Mouse (Mus musculus) MEL (cell line): ENCODE data around the gene Fgfr2. TPM values are rescaled to one million over a fixed set of nuclear protein-coding genes. Genes with fewer than 3 reads are reported as not detected.

ENCODE experiments used
- DNase-seq: peaks from one replicate; pipeline ENCODE4 v3.0.0; 2011; ENCODE audit warnings: low read depth, low spot score
- H3K27ac ChIP-seq: 2 replicates; pipeline ENCODE4 v1.5.1; 2012; ENCODE audit warnings: low read depth, mild to moderate bottlenecking, control low read depth, low read length, moderate library complexity; ENCODE audit not compliant: control insufficient read depth
- H3K27me3 ChIP-seq, 2 experiments: fragments of 150-350 bp in 1 of 2; sonication (generic) in 1 of 2; 2 replicates each; pipeline ENCODE4 v1.6.1; 2012; ENCODE audit warnings: low read length in 2 of 2, mild to moderate bottlenecking in 2 of 2, improper control_type of control experiment in 1 of 2, moderate library complexity in 1 of 2; ENCODE audit not compliant: insufficient read depth in 2 of 2, control insufficient read depth in 1 of 2
- H3K36me3 ChIP-seq, 2 experiments: 2 replicates each; pipeline ENCODE4 v1.6.1; 2012 to 2014; ENCODE audit warnings: low read length in 2 of 2, improper control_type of control experiment in 1 of 2, inconsistent platforms in 1 of 2, mild to moderate bottlenecking in 1 of 2; ENCODE audit not compliant: insufficient read depth in 2 of 2, control insufficient read depth in 1 of 2
- H3K4me1 ChIP-seq, 2 experiments: fragments of 150-350 bp in 1 of 2; sonication (generic) in 1 of 2; 2 replicates each; pipeline ENCODE4 v1.6.1; 2012; ENCODE audit warnings: low read length in 2 of 2, improper control_type of control experiment in 1 of 2, mild to moderate bottlenecking in 1 of 2; ENCODE audit not compliant: insufficient read depth in 2 of 2, control insufficient read depth in 1 of 2
- H3K4me3 ChIP-seq, 2 experiments: fragments of 150-350 bp in 1 of 2; sonication (generic) in 1 of 2; 2 replicates each; pipeline ENCODE4 v1.5.1; 2012; ENCODE audit warnings: low read depth in 2 of 2, low read length in 2 of 2, mild to moderate bottlenecking in 2 of 2, moderate library complexity in 2 of 2, control low read depth in 1 of 2, improper control_type of control experiment in 1 of 2; ENCODE audit not compliant: control insufficient read depth in 1 of 2, insufficient read depth in 1 of 2
- H3K79me2 ChIP-seq: 2 replicates; pipeline ENCODE4 v1.6.1; 2012; ENCODE audit warnings: mild to moderate bottlenecking, low read length, moderate library complexity; ENCODE audit not compliant: control insufficient read depth, poor library complexity, insufficient read depth
- H3K9ac ChIP-seq: 2 replicates; pipeline ENCODE4 v1.6.1; 2012; ENCODE audit warnings: low read depth, mild to moderate bottlenecking, control low read depth, low read length, moderate library complexity; ENCODE audit not compliant: control insufficient read depth, poor library complexity, severe bottlenecking
- H3K9me3 ChIP-seq: fragments of 150-350 bp; sonication (generic); replicated peaks from 2 replicates; pipeline ENCODE4 v1.6.1; 2012; ENCODE audit warnings: mild to moderate bottlenecking, low read length, improper control_type of control experiment, moderate library complexity; ENCODE audit not compliant: insufficient read depth
- CHD1 ChIP-seq: IDR thresholded peaks from 2 replicates; pipeline ENCODE4 v1.6.1; 2012; ENCODE audit warnings: low read depth, mild to moderate bottlenecking, inconsistent platforms, low read length, improper control_type of control experiment
- E2F4 ChIP-seq: IDR thresholded peaks from 2 replicates; pipeline ENCODE4 v1.6.1; 2011; ENCODE audit warnings: low read depth, low read length, improper control_type of control experiment, borderline replicate concordance
- ELF1 ChIP-seq: IDR thresholded peaks from 2 replicates; pipeline ENCODE4 v1.6.1; 2014; ENCODE audit warnings: low read depth, mild to moderate bottlenecking, inconsistent platforms, low read length, improper control_type of control experiment, moderate library complexity
- EP300 ChIP-seq, 2 experiments: IDR thresholded peaks; 2 replicates each; pipeline ENCODE4 v1.6.1; 2011; ENCODE audit warnings: improper control_type of control experiment in 2 of 2, low read length in 2 of 2, low read depth in 1 of 2, mild to moderate bottlenecking in 1 of 2
- HCFC1 ChIP-seq: IDR thresholded peaks from 2 replicates; pipeline ENCODE4 v1.6.1; 2012; ENCODE audit warnings: low read depth, mild to moderate bottlenecking, inconsistent platforms, low read length, improper control_type of control experiment, moderate library complexity
- MAFK ChIP-seq: IDR thresholded peaks from 2 replicates; pipeline ENCODE4 v1.6.1; 2011; ENCODE audit warnings: low read depth, mild to moderate bottlenecking, low read length, improper control_type of control experiment, borderline replicate concordance
- MAX ChIP-seq: IDR thresholded peaks from 2 replicates; pipeline ENCODE4 v1.6.1; 2011; ENCODE audit warnings: low read length, improper control_type of control experiment
- MAZ ChIP-seq: IDR thresholded peaks from 2 replicates; pipeline ENCODE4 v1.6.1; 2012; ENCODE audit warnings: low read depth, mild to moderate bottlenecking, inconsistent platforms, low read length, improper control_type of control experiment
- MEF2A ChIP-seq: IDR thresholded peaks from 2 replicates; pipeline ENCODE4 v1.6.1; 2014; ENCODE audit warnings: low read depth, mild to moderate bottlenecking, inconsistent platforms, low read length, improper control_type of control experiment; ENCODE audit not compliant: poor library complexity, insufficient replicate concordance, severe bottlenecking; ENCODE audit errors: extremely low read depth
- MXI1 ChIP-seq: IDR thresholded peaks from 2 replicates; pipeline ENCODE4 v1.6.1; 2011; ENCODE audit warnings: mild to moderate bottlenecking, low read depth, low read length, improper control_type of control experiment
- MYC ChIP-seq: IDR thresholded peaks from 2 replicates; pipeline ENCODE4 v1.6.1; 2011; ENCODE audit warnings: low read depth, mild to moderate bottlenecking, low read length, improper control_type of control experiment, moderate library complexity
- NELFE ChIP-seq: IDR thresholded peaks from 2 replicates; pipeline ENCODE4 v1.6.1; 2011; ENCODE audit warnings: low read depth, low read length, improper control_type of control experiment
- NRF1 ChIP-seq: IDR thresholded peaks from 2 replicates; pipeline ENCODE4 v1.6.1; 2014; ENCODE audit warnings: low read depth, mild to moderate bottlenecking, inconsistent platforms, low read length, improper control_type of control experiment, moderate library complexity; ENCODE audit not compliant: poor library complexity, insufficient read depth, severe bottlenecking
- POLR2A ChIP-seq, 2 experiments: IDR thresholded peaks; 2 replicates each; pipeline ENCODE4 v1.6.1; 2011 to 2012; ENCODE audit warnings: low read length in 2 of 2, mild to moderate bottlenecking in 2 of 2, control low read depth in 1 of 2, improper control_type of control experiment in 1 of 2, low read depth in 1 of 2, moderate library complexity in 1 of 2; ENCODE audit not compliant: control insufficient read depth in 1 of 2, insufficient read depth in 1 of 2, poor library complexity in 1 of 2
- POLR2AphosphoS2 ChIP-seq: IDR thresholded peaks from 2 replicates; pipeline ENCODE4 v1.6.1; 2011; ENCODE audit warnings: low read length, improper control_type of control experiment
- RCOR1 ChIP-seq: IDR thresholded peaks from 2 replicates; pipeline ENCODE4 v1.6.1; 2012; ENCODE audit warnings: low read depth, mild to moderate bottlenecking, inconsistent platforms, low read length, improper control_type of control experiment
- SIN3A ChIP-seq: IDR thresholded peaks from 2 replicates; pipeline ENCODE4 v1.6.1; 2012; ENCODE audit warnings: low read length, improper control_type of control experiment, inconsistent platforms
- SMC3 ChIP-seq: IDR thresholded peaks from 2 replicates; pipeline ENCODE4 v1.6.1; 2011; ENCODE audit warnings: low read depth, low read length, improper control_type of control experiment
- TAL1 ChIP-seq: IDR thresholded peaks from 2 replicates; pipeline ENCODE4 v1.6.1; 2012; ENCODE audit warnings: mild to moderate bottlenecking, inconsistent platforms, low read length, moderate library complexity, mixed read lengths
- TBP ChIP-seq: IDR thresholded peaks from 2 replicates; pipeline ENCODE4 v1.8.0; 2011; ENCODE audit warnings: low read depth, low read length, improper control_type of control experiment
- USF2 ChIP-seq, 2 experiments: IDR thresholded peaks; 2 replicates each; pipeline ENCODE4 v1.6.1; 2011 to 2012; ENCODE audit warnings: improper control_type of control experiment in 2 of 2, low read length in 2 of 2, borderline replicate concordance in 1 of 2, inconsistent platforms in 1 of 2, low read depth in 1 of 2, mild to moderate bottlenecking in 1 of 2; ENCODE audit not compliant: insufficient read depth in 1 of 2
- ZKSCAN1 ChIP-seq: IDR thresholded peaks from 2 replicates; pipeline ENCODE4 v1.6.1; 2012; ENCODE audit warnings: low read depth, mild to moderate bottlenecking, inconsistent platforms, low read length, improper control_type of control experiment, moderate library complexity
- ZMIZ1 ChIP-seq: IDR thresholded peaks from 2 replicates; pipeline ENCODE4 v1.6.1; 2012; ENCODE audit warnings: low read depth, mild to moderate bottlenecking, inconsistent platforms, low read length, improper control_type of control experiment, moderate library complexity
- ZNF384 ChIP-seq: IDR thresholded peaks from 2 replicates; pipeline ENCODE4 v1.6.1; 2012; ENCODE audit warnings: low read depth, mild to moderate bottlenecking, inconsistent platforms, low read length, improper control_type of control experiment
- polyA plus RNA-seq, 2 experiments: library from polyadenylated mRNA; stranded (reverse) in 1 of 2; unstranded in 1 of 2; fragments of >175 nt in 1 of 2; fragments of >200 nt in 1 of 2; gene quantifications; 2 replicates each; pipeline versions ENCODE4 v1.2.1 to v1.2.4; 2012; ENCODE audit warnings: low replicate concordance in 2 of 2, low read depth in 1 of 2; ENCODE audit not compliant: insufficient read length in 2 of 2, insufficient read depth in 1 of 2, missing spikeins in 1 of 2
- total RNA-seq: library from RNA; depleted of rRNA; stranded (reverse); fragments of 300-350 nt; gene quantifications from 2 replicates; pipeline ENCODE4 v1.2.3, GENCODE M21; 2012

Fgfr2 gene
- total and polyA plus RNA-seq, 3 experiments: not detected

DNA sequence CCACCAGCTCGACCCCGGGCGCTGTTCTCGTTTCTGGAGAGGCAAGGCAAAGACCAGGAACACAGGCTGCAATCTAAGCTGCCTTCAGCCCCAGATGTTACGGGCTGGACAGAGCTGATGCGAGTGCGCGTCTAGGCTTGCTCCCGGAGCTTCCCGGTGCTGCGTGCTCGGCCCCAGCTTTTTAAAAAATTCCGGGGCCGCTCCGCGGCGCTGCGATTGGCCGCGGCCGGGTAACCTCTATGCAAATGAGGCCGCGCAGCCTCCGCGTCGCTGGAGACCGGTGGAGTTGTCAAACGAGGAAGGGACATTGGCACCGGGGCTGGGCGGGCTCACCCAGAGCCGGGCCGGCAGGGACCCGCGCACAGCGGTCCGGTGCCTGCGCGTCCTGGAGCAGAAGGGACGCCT lies 1569.4 kb downstream of the Fgfr2 start:
- Histone ChIP-seq H3K4me3 (peak overlapping the region; percentile 73 to 91), H3K27me3 (no peaks in the 10 kb centered on the region), H3K4me1 (peaks cover 0 to 3% of the 10 kb centered on the region in 2 experiments; a peak in 1 of 4 replicates), H3K36me3 (no peaks in the 10 kb centered on the region), H3K9me3 (no peaks in the 10 kb centered on the region), H3K9ac (peak overlapping the region; percentile 78), H3K79me2 (peaks cover 5% of the 10 kb centered on the region; the same call in 1 of the 2 replicates), H3K27ac (0 out of 2 replicates have a peak overlapping the region, but pooled peaks have one; percentile 23)
- peak; percentile 88 for DNase-seq
- TF ChIP-seq POLR2A (IDR thresholded peaks at IDR 0.05; ENCODE audit: control insufficient read depth in 1 of 2, insufficient read depth in 1 of 2, low read depth in 1 of 2, low read length in 2 of 2, poor library complexity in 1 of 2): peak; percentile 24 to 76; a peak in 3 of 4 replicates
- TF ChIP-seq CHD1: no peak
- TF ChIP-seq NELFE: peak; percentile 76
- TF ChIP-seq MAX: peak; percentile 68; the same call in 1 of the 2 replicates
- TF ChIP-seq NRF1: peak; percentile 68
- TF ChIP-seq ZMIZ1: peak; percentile 62; the same call in 1 of the 2 replicates
- no peak for TF ChIP-seq USF2 (IDR thresholded peaks at IDR 0.05; ENCODE audit: borderline replicate concordance in 1 of 2, insufficient read depth in 1 of 2, low read depth in 1 of 2, low read length in 2 of 2)
- TF ChIP-seq EP300 (IDR thresholded peaks at IDR 0.05; ENCODE audit: low read depth in 1 of 2, low read length in 2 of 2): no peak
- no peak for TF ChIP-seq MEF2A
- peak; percentile 35; the same call in 1 of the 2 replicates for TF ChIP-seq MAZ
- peak; percentile 91 for TF ChIP-seq SIN3A
- peak; percentile 68; the same call in 1 of the 2 replicates for TF ChIP-seq MYC
- TF ChIP-seq HCFC1: peak; percentile 72
- peak; percentile 87 for TF ChIP-seq MXI1
- TF ChIP-seq ZNF384: no peak
- TF ChIP-seq POLR2AphosphoS2: peak; percentile 76; the same call in 1 of the 2 replicates
- TF ChIP-seq TBP: peak; percentile 65; the same call in 1 of the 2 replicates
- TF ChIP-seq ELF1: 0 out of 2 replicates have a peak, but pooled peaks have one; percentile 52

DNA sequence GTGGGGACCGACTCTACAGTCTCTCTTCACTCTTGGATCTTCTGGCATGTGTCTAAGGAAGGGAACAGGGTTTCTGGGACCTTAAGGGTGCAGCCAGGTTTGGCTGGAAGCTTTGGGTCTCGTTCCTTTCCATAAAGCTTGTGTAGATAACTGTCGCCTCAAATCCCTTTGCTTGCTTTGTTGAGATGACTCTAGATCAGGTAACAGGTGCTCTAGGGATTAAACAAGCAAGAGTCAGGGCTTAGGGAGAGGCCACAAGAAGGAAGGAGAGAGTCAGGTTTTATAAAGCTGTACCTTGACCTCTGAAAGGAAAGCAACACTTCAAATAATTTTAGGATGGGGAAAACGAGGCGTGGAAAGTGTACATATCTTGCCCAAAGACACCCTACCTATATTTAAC lies 1570.4 kb downstream of the Fgfr2 start:
- no peaks in the 10 kb centered on the region for H3K27me3 ChIP-seq
- no peak overlapping the region for H3K4me3 ChIP-seq
- DNase-seq: no peak
- H3K36me3 ChIP-seq: no peaks in the 10 kb centered on the region
- peaks cover 5% of the 10 kb centered on the region; the same call in 1 of the 2 replicates for H3K79me2 ChIP-seq
- no peaks in the 10 kb centered on the region for H3K9me3 ChIP-seq
- no peak overlapping the region for H3K27ac ChIP-seq
- peaks cover 0 to 3% of the 10 kb centered on the region in 2 experiments; a peak in 1 of 4 replicates for H3K4me1 ChIP-seq
- TF ChIP-seq E2F4 (no peak), TAL1 (no peak), SMC3 (no peak), MAFK (no peak), HCFC1 (no peak), CHD1 (no peak), ZKSCAN1 (no peak), RCOR1 (no peak), MAX (no peak), NRF1 (no peak), USF2 (IDR thresholded peaks at IDR 0.05; ENCODE audit: borderline replicate concordance in 1 of 2, insufficient read depth in 1 of 2, low read depth in 1 of 2, low read length in 2 of 2) (no peak), TBP (no peak), POLR2AphosphoS2 (no peak), NELFE (no peak), ZNF384 (no peak)
- no peak overlapping the region for H3K9ac ChIP-seq
